Mouse (Mus musculus) testis, postnatal 14 days (tissue): Measurements from ENCODE around the gene Shmt2.

Experiments used
- DNase-seq: peaks from one replicate; pipeline ENCODE4 v3.0.0; 2021; ENCODE audit warnings: low spot score

The Shmt2 gene

GRCm38 (mm10) chr10:127522088-127522581 is at the start of gene Shmt2:
Shmt2 (minus strand) TSS chr10:127522444.
- DNase-seq: peak; percentile 86

DNA sequence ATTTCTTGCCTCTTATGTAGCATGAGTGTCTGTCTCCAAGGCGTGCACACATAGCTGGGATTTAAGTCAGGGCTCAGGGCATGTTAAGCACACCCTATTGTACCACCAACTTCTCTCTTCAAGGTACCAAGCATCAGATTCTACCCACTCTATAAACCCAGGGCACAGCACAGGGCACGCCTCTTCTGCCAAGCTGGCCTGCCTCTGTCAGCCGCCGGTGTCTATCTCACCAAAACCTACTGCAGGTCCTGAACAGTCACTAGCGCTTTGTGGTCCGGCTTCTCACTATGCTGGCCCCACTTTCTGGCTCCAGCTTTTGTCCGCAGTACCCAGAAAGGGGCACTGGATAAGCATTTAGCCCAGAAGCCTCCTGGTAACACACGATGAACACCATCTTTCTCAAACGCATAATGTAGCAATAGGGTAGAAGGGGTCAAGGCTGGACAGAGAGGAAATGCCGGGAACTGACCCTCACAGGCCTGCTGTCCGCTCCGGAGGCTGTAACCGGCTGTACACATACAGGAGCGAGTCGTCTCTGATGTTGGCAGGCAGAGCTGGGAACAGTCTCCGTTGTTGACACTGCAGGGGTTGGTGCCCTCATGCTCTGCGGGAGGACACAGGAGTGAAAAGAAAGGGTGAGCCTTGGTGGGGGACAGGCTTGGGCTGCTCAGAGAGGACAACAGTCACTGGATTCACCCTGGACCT is 48.8 kb upstream of the Shmt2 start:
- no peak for DNase-seq

GRCm38 (mm10) chr10:127570384-127570783 is 48.1 kb upstream of the Shmt2 start:
- no peak for DNase-seq

GRCm38 (mm10) chr10:127569450-127569849 is 47.2 kb upstream of the Shmt2 start:
- DNase-seq: peak; percentile 76

- DNase-seq: no peak
Measured at GRCm38 (mm10) chr10:127566553-127567326, 44.5 kb upstream of the Shmt2 start.

GRCm38 (mm10) chr10:127564301-127564700 is 42.1 kb upstream of the Shmt2 start:
- DNase-seq: no peak

GRCm38 (mm10) chr10:127563840-127564239 is 41.6 kb upstream of the Shmt2 start:
- no peak for DNase-seq

- no peak for DNase-seq
Measured at GRCm38 (mm10) chr10:127561145-127561544, 38.9 kb upstream of the Shmt2 start.

DNA sequence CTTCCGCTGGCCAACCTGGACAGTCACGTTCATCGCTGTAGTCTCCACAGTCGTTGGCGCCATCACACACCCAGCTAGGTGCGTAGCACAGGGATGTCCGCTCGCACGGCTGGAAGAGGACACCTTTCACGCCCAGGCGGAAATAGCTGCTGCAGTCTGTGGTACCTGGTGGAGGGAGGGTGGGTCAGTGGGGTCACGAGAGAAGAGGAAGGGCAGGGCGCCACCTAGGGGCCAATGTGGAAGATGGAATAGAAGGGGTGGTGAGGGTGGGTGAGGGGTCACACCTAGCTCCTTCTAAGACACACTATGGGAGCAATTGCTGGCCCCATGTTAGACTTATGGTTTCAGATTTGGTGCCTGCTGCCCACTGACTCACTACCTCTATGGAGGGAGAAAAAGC is 35.2 kb upstream of the Shmt2 start:
- DNase-seq: no peak

DNA sequence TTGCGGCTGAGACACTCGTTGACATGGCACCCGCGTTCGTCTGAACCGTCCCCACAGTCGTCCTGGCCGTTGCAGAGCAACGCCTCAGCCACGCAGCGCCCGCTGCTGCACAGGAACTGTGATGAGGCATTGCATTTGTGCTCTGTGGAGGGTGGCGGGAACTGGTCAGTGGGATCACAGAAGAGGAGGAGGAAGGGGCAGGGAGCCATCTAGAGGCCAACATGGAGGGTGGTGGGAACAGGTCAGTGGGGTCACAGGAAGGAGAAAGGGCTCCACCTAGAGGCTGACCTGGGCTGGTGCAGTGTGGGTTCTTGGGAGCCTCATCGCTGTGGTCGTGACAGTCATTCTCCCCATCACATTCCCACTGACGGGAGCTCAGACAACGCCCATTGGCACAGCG is 33.5 kb upstream of the Shmt2 start:
- no peak for DNase-seq

GRCm38 (mm10) chr10:127549892-127550291 is 27.6 kb upstream of the Shmt2 start:
- no peak for DNase-seq

- no peak for DNase-seq
Measured at GRCm38 (mm10) chr10:127548236-127548635, 26.0 kb upstream of the Shmt2 start.

- DNase-seq: no peak
Measured at GRCm38 (mm10) chr10:127546505-127546904, 24.3 kb upstream of the Shmt2 start.

- no peak for DNase-seq
Measured at GRCm38 (mm10) chr10:127544375-127544774, 22.1 kb upstream of the Shmt2 start.

GRCm38 (mm10) chr10:127543916-127544315 is 21.7 kb upstream of the Shmt2 start:
- DNase-seq: no peak

- DNase-seq: no peak
Measured at GRCm38 (mm10) chr10:127542720-127543119, 20.5 kb upstream of the Shmt2 start.

- no peak for DNase-seq
Measured at GRCm38 (mm10) chr10:127542084-127542483, 19.8 kb upstream of the Shmt2 start.

DNA sequence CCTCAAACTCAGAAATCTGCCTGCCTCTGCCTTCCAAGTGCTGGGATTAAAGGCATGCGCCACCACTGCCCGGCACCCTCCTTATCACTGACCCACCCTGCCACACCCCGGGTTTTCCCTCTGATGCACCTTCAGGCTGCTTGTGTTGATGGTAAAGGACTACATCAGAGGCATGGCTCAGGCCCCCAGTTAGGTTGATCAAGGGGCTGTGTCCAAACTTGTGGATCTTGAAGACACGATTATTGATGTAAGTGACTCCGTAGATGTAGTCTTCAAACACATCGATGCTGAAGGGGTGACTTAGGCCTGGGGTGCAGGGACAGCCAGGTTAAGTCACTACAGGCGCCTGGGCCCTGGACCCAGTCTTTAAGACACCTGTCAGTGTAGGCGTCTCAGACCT is 19.3 kb upstream of the Shmt2 start:
- no peak for DNase-seq

- peak; percentile 68 for DNase-seq
Measured at GRCm38 (mm10) chr10:127537854-127538583, 15.8 kb upstream of the Shmt2 start.

DNA sequence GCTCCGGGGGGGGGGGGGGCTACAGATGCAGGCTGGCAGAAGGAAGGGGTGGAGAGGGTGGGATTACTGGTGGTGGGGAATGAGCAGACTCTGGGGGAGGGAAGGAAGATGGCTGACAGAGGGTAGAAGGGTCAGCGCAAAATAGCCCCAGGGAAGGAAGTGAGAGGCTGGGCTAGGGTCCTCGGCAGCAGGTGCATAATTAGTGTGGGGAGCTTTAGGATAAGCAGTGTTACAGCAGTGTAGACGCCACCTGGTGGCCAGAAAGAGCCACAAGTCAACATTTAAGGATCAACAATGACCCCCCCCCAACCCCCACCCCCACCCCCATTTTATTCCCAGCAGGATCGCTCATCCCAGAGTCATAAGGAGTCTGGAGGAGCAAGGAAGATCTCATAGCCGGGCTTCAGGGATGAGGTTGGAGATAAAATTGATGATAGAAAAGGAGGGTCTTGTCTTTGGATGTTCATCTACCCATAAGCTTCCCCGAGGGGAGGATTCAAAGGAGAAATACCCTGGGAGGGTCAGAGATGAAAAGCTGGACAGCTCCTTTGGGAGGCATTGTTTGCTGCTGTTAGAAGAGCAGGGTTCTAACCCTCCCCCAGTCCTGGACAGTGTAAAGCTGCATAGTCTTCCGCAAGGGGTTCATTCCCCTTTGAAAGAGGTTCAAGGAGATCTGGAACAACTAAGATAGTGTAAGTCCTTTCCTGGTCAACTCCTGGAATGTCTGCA is 14.5 kb upstream of the Shmt2 start:
- no peak for DNase-seq

DNA sequence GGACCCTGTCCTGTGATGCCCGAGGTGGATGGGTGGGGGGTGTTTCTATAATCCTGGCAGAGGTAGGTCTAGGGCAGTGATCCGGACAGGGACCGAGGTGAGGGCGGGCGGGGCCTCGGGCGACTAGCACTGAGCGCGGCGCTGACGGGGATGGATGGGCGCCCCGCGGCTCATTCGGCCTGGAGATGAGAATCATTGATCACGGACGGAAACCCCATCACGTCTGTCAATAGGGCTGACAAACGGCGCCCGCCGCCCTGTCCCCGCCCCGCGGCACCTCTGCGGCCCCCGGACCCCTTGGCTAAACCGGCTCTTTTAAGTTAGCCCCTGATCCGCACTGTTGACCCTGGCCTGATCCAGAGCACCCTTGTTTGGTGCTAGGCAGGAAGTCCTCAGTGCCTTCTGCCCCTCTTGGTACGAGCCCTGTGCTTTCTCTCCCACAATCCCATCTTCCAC is 12.7 kb upstream of the Shmt2 start:
- DNase-seq: no peak
